Mouse (Mus musculus) kidney, embryonic 15.5 days (tissue): ENCODE measurements around the gene Fndc5. TPM values are rescaled to one million over a fixed set of nuclear protein-coding genes. Genes with fewer than 3 reads are reported as not detected.

Experiments used
- polyA plus RNA-seq: library from polyadenylated mRNA; unstranded; fragments of >200 nt; fragmentation: Nextera tagmentation; extraction: Ambion mirVana; gene quantifications from 2 replicates; pipeline ENCODE4 v1.2.1, GENCODE M21; 2015

The Fndc5 gene
- polyA plus RNA-seq, 1 experiment from 2014 or later = 5.1 TPM

Other genes with a start within 250 kb of the Fndc5 start
- 19.4 and 20.3 TPM in 2 replicates for gene Azin2, start 174.6 kb upstream of the Fndc5 start, polyA plus RNA-seq
- 224 and 231 TPM in 2 replicates for gene Ak2, start 145.0 kb upstream of the Fndc5 start, polyA plus RNA-seq
- gene Rnf19b, start 78.7 kb upstream of the Fndc5 start, polyA plus RNA-seq = 7.1 TPM in 2 replicates
- 9.2 TPM in 2 replicates for gene Tmem54, start 31.5 kb upstream of the Fndc5 start, polyA plus RNA-seq
- 2.0 and 2.8 TPM in 2 replicates for gene Hpca, start 15.0 kb upstream of the Fndc5 start, polyA plus RNA-seq
- 24.3 and 25.9 TPM in 2 replicates for gene S100pbp, start 52.7 kb downstream of the Fndc5 start, polyA plus RNA-seq
- gene Yars, start 52.8 kb downstream of the Fndc5 start, polyA plus RNA-seq = 81.3 and 87.4 TPM in 2 replicates
- 8.3 and 9.1 TPM in 2 replicates for gene C77080, start 124.4 kb downstream of the Fndc5 start, polyA plus RNA-seq
- gene Sync, start 150.6 kb downstream of the Fndc5 start, polyA plus RNA-seq = 1.1 and 1.6 TPM in 2 replicates
- 430 and 490 TPM in 2 replicates for gene Rbbp4, start 198.4 kb downstream of the Fndc5 start, polyA plus RNA-seq
- gene Zbtb8os, start 198.7 kb downstream of the Fndc5 start, polyA plus RNA-seq = 46.9 and 47.5 TPM in 2 replicates
- gene Zbtb8a, start 241.1 kb downstream of the Fndc5 start, polyA plus RNA-seq = 15.7 and 18.0 TPM in 2 replicates